Mouse (Mus musculus) leukemia stem cell, adult 10-12 weeks (primary cell): Measurements from ENCODE around the gene Htr5a. TPM values are rescaled to one million over a fixed set of nuclear protein-coding genes. Genes with fewer than 3 reads are reported as not detected.

Source experiments
- polyA plus RNA-seq: library from polyadenylated mRNA; stranded (reverse); fragments of >175 nt; gene quantifications from 2 replicates; pipeline ENCODE4 v1.2.3, GENCODE M21; 2012; ENCODE audit warnings: low replicate concordance

Htr5a gene
- polyA plus RNA-seq, result not detected in 2 replicates

GRCm38 (mm10) chr5:27841701-27842295 is at the start of gene Htr5a:
Gene Htr5a (plus strand): TSS chr5:27842149.

Other genes starting within 250 kb of the Htr5a start
- 28.4 and 32.6 TPM in 2 replicates for gene Paxip1, start 50.5 kb upstream of the Htr5a start, polyA plus RNA-seq
- gene Insig1, start 229.2 kb downstream of the Htr5a start, polyA plus RNA-seq, result 14.9 and 16.4 TPM in 2 replicates